In genomic region chr19:22657251-22657650, GRCm38 (mm10) we compare ENCODE assay signal across 13 mouse cellular contexts.
DNase-seq lines count a peak whose midpoint lies in the region; ATAC-seq and TF ChIP-seq lines count a peak whose summit lies in the region.
"Had no signal": no experiment of that assay in that cellular context is flagged by ENCODE, and none has a peak within 500 bp of the region (broad histone marks: within the 10 kb centered on the region; RNA-seq: fewer than 3 reads in every experiment).

No protein-coding gene starts in this region.

- no peak overlapping the region for H3K9ac ChIP-seq in midbrain, embryonic 13.5 days (replicated peaks)
- H3K9ac ChIP-seq: limb, embryonic 12.5 days; lung, embryonic 14.5 days had no signal

- ATAC-seq in midbrain, embryonic 13.5 days = peak; percentile 48
- ATAC-seq in megakaryocyte-erythroid progenitor cell, adult 5-6 weeks (replicated peaks; ENCODE audit: low FRiP score, low TSS enrichment, poor library complexity, severe bottlenecking) = no peak

- WGBS in embryonic facial prominence, embryonic 10.5 days = 28% methylated on average over 4 of the region's 4 CpGs
- WGBS in midbrain, embryonic 13.5 days = 20% methylated on average over 4 of the region's 4 CpGs
- WGBS in lung, adult 2 months = 51% methylated on average over 4 of the region's 4 CpGs

- no peak overlapping the region for H3K4me3 ChIP-seq in embryonic facial prominence, embryonic 10.5 days
- no peak overlapping the region for H3K4me3 ChIP-seq in midbrain, embryonic 13.5 days (replicated peaks)
- H3K4me3 ChIP-seq in lung, adult 2 months (replicated peaks; ENCODE audit: extremely low read depth, low read depth, low read length) = no peak overlapping the region
- H3K4me3 ChIP-seq: erythroblast, embryonic 14.5 days; limb, embryonic 12.5 days had no signal

- TF ChIP-seq CTCF in lung, adult 2 months (IDR thresholded peaks at IDR 0.05; ENCODE audit: insufficient read depth, low read length) = no peak

- H3K9me3 ChIP-seq in embryonic facial prominence, embryonic 10.5 days = no peaks in the 10 kb centered on the region
- H3K9me3 ChIP-seq in midbrain, embryonic 13.5 days = no peaks in the 10 kb centered on the region
- H3K9me3 ChIP-seq: limb, embryonic 12.5 days had no signal

- peak overlapping the region; percentile 36; the same call in 1 of the 2 replicates for H3K4me2 ChIP-seq in midbrain, embryonic 13.5 days (replicated peaks)
- H3K4me2 ChIP-seq: limb, embryonic 12.5 days; lung, embryonic 14.5 days had no signal

- no peaks in the 10 kb centered on the region for H3K27me3 ChIP-seq in embryonic facial prominence, embryonic 10.5 days (replicated peaks; ENCODE audit: low read depth, poor library complexity, severe bottlenecking)
- H3K27me3 ChIP-seq in midbrain, embryonic 13.5 days = no peaks in the 10 kb centered on the region
- H3K27me3 ChIP-seq: limb, embryonic 12.5 days had no signal

- no peak for TF ChIP-seq POLR2A in lung, adult 2 months (IDR thresholded peaks at IDR 0.05; ENCODE audit: borderline replicate concordance, extremely low read depth, low read depth, low read length)

- peak overlapping the region; percentile 42 for H3K27ac ChIP-seq in embryonic facial prominence, embryonic 10.5 days (replicated peaks)
- 0 out of 2 replicates have a peak overlapping the region, but pooled peaks have one; percentile 30 for H3K27ac ChIP-seq in midbrain, embryonic 13.5 days
- H3K27ac ChIP-seq: limb, embryonic 12.5 days had no signal

- peaks cover 19% of the 10 kb centered on the region for H3K4me1 ChIP-seq in embryonic facial prominence, embryonic 10.5 days
- peaks cover 11% of the 10 kb centered on the region for H3K4me1 ChIP-seq in midbrain, embryonic 13.5 days (replicated peaks)
- no peaks in the 10 kb centered on the region for H3K4me1 ChIP-seq in lung, adult 2 months (ENCODE audit: control insufficient read depth, insufficient read depth, low read length)
- H3K4me1 ChIP-seq: limb, embryonic 12.5 days had no signal

- H3K36me3 ChIP-seq in embryonic facial prominence, embryonic 10.5 days (replicated peaks) = no peaks in the 10 kb centered on the region
- no peaks in the 10 kb centered on the region for H3K36me3 ChIP-seq in midbrain, embryonic 13.5 days
- H3K36me3 ChIP-seq: limb, embryonic 12.5 days had no signal

- DNase-seq in embryo, embryonic 10.5 days (ENCODE audit: low spot score) = peak; percentile 34
- DNase-seq in embryonic facial prominence, embryonic 10.5 days (ENCODE audit: low spot score) = peak; percentile 16
- peak; percentile 10 for DNase-seq in forelimb bud, embryonic 11.5 days (ENCODE audit: low read depth, low spot score)
- DNase-seq in urinary bladder, postnatal 4 days (ENCODE audit: low spot score in 2 of 2) = no peak
- no peak for DNase-seq in lung, adult 2 months
- DNase-seq: cerebellum, adult 9-10 months; heart, postnatal 36 days; right cerebral cortex, postnatal 14 days had no signal

Comparison
In these comparisons a context has a peak if more than half of its experiments do, and no peak if none do; other contexts are left out.
1. DNase-seq: peak in embryo, embryonic 10.5 days (single experiment), embryonic facial prominence, embryonic 10.5 days (single experiment) and forelimb bud, embryonic 11.5 days (single experiment); none in urinary bladder, postnatal 4 days (0 of 2) and lung, adult 2 months (single experiment).